Mouse (Mus musculus): ENCODE results near the gene Rack1.

GRCm38 (mm10) chr11:48818346-48818745 lies 18.2 kb downstream of the Rack1 start:
- TF ChIP-seq POLR2A (IDR thresholded peaks at IDR 0.05; ENCODE audit: insufficient read depth, low read length): no peak
- no peak for TF ChIP-seq CTCF (IDR thresholded peaks at IDR 0.05; ENCODE audit: low read depth, low read length)

Measured in ES-Bruce4 (cell line).